Mouse (Mus musculus): ENCODE measurements around the gene Fut1.

DNA sequence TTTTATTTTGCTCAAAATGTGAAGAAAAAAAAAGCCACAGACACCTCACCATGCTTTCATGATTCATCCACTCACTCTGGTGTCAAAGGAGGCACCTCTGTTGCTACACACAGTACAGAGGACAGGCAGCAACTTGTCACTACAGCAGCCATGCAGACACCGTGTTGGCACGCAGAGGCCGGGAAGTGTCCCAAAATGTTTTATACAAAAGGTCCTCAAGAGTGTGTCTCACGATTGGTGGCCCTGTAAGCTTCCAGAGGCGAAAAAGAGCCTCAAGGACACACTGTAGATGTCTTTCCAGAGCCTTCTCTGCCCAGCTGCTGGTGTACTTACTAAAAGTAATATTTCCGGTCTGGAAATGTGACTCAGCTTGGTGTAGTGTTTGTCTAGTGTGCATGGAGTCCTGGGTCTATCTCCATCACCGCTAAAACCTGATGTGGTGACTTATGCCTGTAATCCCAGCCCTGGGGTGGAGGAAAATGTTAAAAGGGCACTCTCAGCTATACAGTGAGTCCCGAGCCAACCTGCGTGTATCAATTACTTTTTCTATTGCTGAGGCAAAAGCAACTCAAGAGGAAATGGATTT, 11.3 kb upstream of the Fut1 start:
- no peak for TF ChIP-seq CTCF (IDR thresholded peaks at IDR 0.05; ENCODE audit: control insufficient read depth, insufficient read depth, low read length)
- TF ChIP-seq POLR2A (IDR thresholded peaks at IDR 0.05; ENCODE audit: borderline replicate concordance, control insufficient read depth, low read depth, low read length) = no peak

All from bone marrow, adult 2 months (tissue).